Mouse (Mus musculus) MEL (cell line): ENCODE data around the gene Olfr633. TPM values are rescaled to one million over a fixed set of nuclear protein-coding genes. Genes with fewer than 3 reads are reported as not detected.

Experiments
- DNase-seq: peaks from one replicate; pipeline ENCODE4 v3.0.0; 2011; ENCODE audit warnings: low read depth, low spot score
- H3K27ac ChIP-seq: 2 replicates; pipeline ENCODE4 v1.5.1; 2012; ENCODE audit warnings: low read depth, mild to moderate bottlenecking, control low read depth, low read length, moderate library complexity; ENCODE audit not compliant: control insufficient read depth
- H3K27me3 ChIP-seq, 2 experiments: fragments of 150-350 bp in 1 of 2; sonication (generic) in 1 of 2; 2 replicates each; pipeline ENCODE4 v1.6.1; 2012; ENCODE audit warnings: low read length in 2 of 2, mild to moderate bottlenecking in 2 of 2, improper control_type of control experiment in 1 of 2, moderate library complexity in 1 of 2; ENCODE audit not compliant: insufficient read depth in 2 of 2, control insufficient read depth in 1 of 2
- H3K36me3 ChIP-seq, 2 experiments: 2 replicates each; pipeline ENCODE4 v1.6.1; 2012 to 2014; ENCODE audit warnings: low read length in 2 of 2, improper control_type of control experiment in 1 of 2, inconsistent platforms in 1 of 2, mild to moderate bottlenecking in 1 of 2; ENCODE audit not compliant: insufficient read depth in 2 of 2, control insufficient read depth in 1 of 2
- H3K4me1 ChIP-seq, 2 experiments: fragments of 150-350 bp in 1 of 2; sonication (generic) in 1 of 2; 2 replicates each; pipeline ENCODE4 v1.6.1; 2012; ENCODE audit warnings: low read length in 2 of 2, improper control_type of control experiment in 1 of 2, mild to moderate bottlenecking in 1 of 2; ENCODE audit not compliant: insufficient read depth in 2 of 2, control insufficient read depth in 1 of 2
- H3K4me3 ChIP-seq, 2 experiments: fragments of 150-350 bp in 1 of 2; sonication (generic) in 1 of 2; 2 replicates each; pipeline ENCODE4 v1.5.1; 2012; ENCODE audit warnings: low read depth in 2 of 2, low read length in 2 of 2, mild to moderate bottlenecking in 2 of 2, moderate library complexity in 2 of 2, control low read depth in 1 of 2, improper control_type of control experiment in 1 of 2; ENCODE audit not compliant: control insufficient read depth in 1 of 2, insufficient read depth in 1 of 2
- H3K79me2 ChIP-seq: 2 replicates; pipeline ENCODE4 v1.6.1; 2012; ENCODE audit warnings: mild to moderate bottlenecking, low read length, moderate library complexity; ENCODE audit not compliant: control insufficient read depth, poor library complexity, insufficient read depth
- H3K9ac ChIP-seq: 2 replicates; pipeline ENCODE4 v1.6.1; 2012; ENCODE audit warnings: low read depth, mild to moderate bottlenecking, control low read depth, low read length, moderate library complexity; ENCODE audit not compliant: control insufficient read depth, poor library complexity, severe bottlenecking
- H3K9me3 ChIP-seq: fragments of 150-350 bp; sonication (generic); replicated peaks from 2 replicates; pipeline ENCODE4 v1.6.1; 2012; ENCODE audit warnings: mild to moderate bottlenecking, low read length, improper control_type of control experiment, moderate library complexity; ENCODE audit not compliant: insufficient read depth
- BHLHE40 ChIP-seq: IDR thresholded peaks from 2 replicates; pipeline ENCODE4 v1.6.1; 2012; ENCODE audit warnings: low read depth, mild to moderate bottlenecking, inconsistent platforms, low read length, improper control_type of control experiment, borderline replicate concordance
- CHD1 ChIP-seq: IDR thresholded peaks from 2 replicates; pipeline ENCODE4 v1.6.1; 2012; ENCODE audit warnings: low read depth, mild to moderate bottlenecking, inconsistent platforms, low read length, improper control_type of control experiment
- CTCF ChIP-seq, 3 experiments: IDR thresholded peaks in 2 of 3; conservative IDR thresholded peaks in 1 of 3; 2 replicates each; pipeline ENCODE4 v1.5.1; 2011 to 2012; ENCODE audit warnings: low read length in 3 of 3, low read depth in 2 of 3, mild to moderate bottlenecking in 2 of 3, improper control_type of control experiment in 1 of 3, inconsistent platforms in 1 of 3, mixed read lengths in 1 of 3, moderate library complexity in 1 of 3; ENCODE audit not compliant: control insufficient read depth in 1 of 3, insufficient read depth in 1 of 3, poor library complexity in 1 of 3, severe bottlenecking in 1 of 3
- E2F4 ChIP-seq: IDR thresholded peaks from 2 replicates; pipeline ENCODE4 v1.6.1; 2011; ENCODE audit warnings: low read depth, low read length, improper control_type of control experiment, borderline replicate concordance
- ELF1 ChIP-seq: IDR thresholded peaks from 2 replicates; pipeline ENCODE4 v1.6.1; 2014; ENCODE audit warnings: low read depth, mild to moderate bottlenecking, inconsistent platforms, low read length, improper control_type of control experiment, moderate library complexity
- EP300 ChIP-seq, 2 experiments: IDR thresholded peaks; 2 replicates each; pipeline ENCODE4 v1.6.1; 2011; ENCODE audit warnings: improper control_type of control experiment in 2 of 2, low read length in 2 of 2, low read depth in 1 of 2, mild to moderate bottlenecking in 1 of 2
- ETS1 ChIP-seq: IDR thresholded peaks from 2 replicates; pipeline ENCODE4 v1.6.1; 2012; ENCODE audit warnings: low read depth, mild to moderate bottlenecking, inconsistent platforms, low read length, improper control_type of control experiment, moderate library complexity
- GATA1 ChIP-seq: IDR thresholded peaks from 2 replicates; pipeline ENCODE4 v1.6.1; 2011; ENCODE audit warnings: low read depth, low read length, improper control_type of control experiment
- HCFC1 ChIP-seq: IDR thresholded peaks from 2 replicates; pipeline ENCODE4 v1.6.1; 2012; ENCODE audit warnings: low read depth, mild to moderate bottlenecking, inconsistent platforms, low read length, improper control_type of control experiment, moderate library complexity
- JUND ChIP-seq: IDR thresholded peaks from 2 replicates; pipeline ENCODE4 v1.6.1; 2011; ENCODE audit warnings: low read depth, mild to moderate bottlenecking, improper control_type of control experiment, low read length
- KAT2A ChIP-seq: conservative IDR thresholded peaks from 2 replicates; pipeline ENCODE4 v1.6.1; 2012; ENCODE audit warnings: low read depth, low read length, improper control_type of control experiment, inconsistent platforms
- MAFK ChIP-seq: IDR thresholded peaks from 2 replicates; pipeline ENCODE4 v1.6.1; 2011; ENCODE audit warnings: low read depth, mild to moderate bottlenecking, low read length, improper control_type of control experiment, borderline replicate concordance
- MAX ChIP-seq: IDR thresholded peaks from 2 replicates; pipeline ENCODE4 v1.6.1; 2011; ENCODE audit warnings: low read length, improper control_type of control experiment
- MAZ ChIP-seq: IDR thresholded peaks from 2 replicates; pipeline ENCODE4 v1.6.1; 2012; ENCODE audit warnings: low read depth, mild to moderate bottlenecking, inconsistent platforms, low read length, improper control_type of control experiment
- MEF2A ChIP-seq: IDR thresholded peaks from 2 replicates; pipeline ENCODE4 v1.6.1; 2014; ENCODE audit warnings: low read depth, mild to moderate bottlenecking, inconsistent platforms, low read length, improper control_type of control experiment; ENCODE audit not compliant: poor library complexity, insufficient replicate concordance, severe bottlenecking; ENCODE audit errors: extremely low read depth
- MXI1 ChIP-seq: IDR thresholded peaks from 2 replicates; pipeline ENCODE4 v1.6.1; 2011; ENCODE audit warnings: mild to moderate bottlenecking, low read depth, low read length, improper control_type of control experiment
- MYB ChIP-seq: IDR thresholded peaks from 2 replicates; pipeline ENCODE4 v1.6.1; 2011; ENCODE audit warnings: mild to moderate bottlenecking, low read depth, low read length, improper control_type of control experiment
- MYC ChIP-seq: IDR thresholded peaks from 2 replicates; pipeline ENCODE4 v1.6.1; 2011; ENCODE audit warnings: low read depth, mild to moderate bottlenecking, low read length, improper control_type of control experiment, moderate library complexity
- NELFE ChIP-seq: IDR thresholded peaks from 2 replicates; pipeline ENCODE4 v1.6.1; 2011; ENCODE audit warnings: low read depth, low read length, improper control_type of control experiment
- NRF1 ChIP-seq: IDR thresholded peaks from 2 replicates; pipeline ENCODE4 v1.6.1; 2014; ENCODE audit warnings: low read depth, mild to moderate bottlenecking, inconsistent platforms, low read length, improper control_type of control experiment, moderate library complexity; ENCODE audit not compliant: poor library complexity, insufficient read depth, severe bottlenecking
- POLR2A ChIP-seq, 2 experiments: IDR thresholded peaks; 2 replicates each; pipeline ENCODE4 v1.6.1; 2011 to 2012; ENCODE audit warnings: low read length in 2 of 2, mild to moderate bottlenecking in 2 of 2, control low read depth in 1 of 2, improper control_type of control experiment in 1 of 2, low read depth in 1 of 2, moderate library complexity in 1 of 2; ENCODE audit not compliant: control insufficient read depth in 1 of 2, insufficient read depth in 1 of 2, poor library complexity in 1 of 2
- POLR2AphosphoS2 ChIP-seq: IDR thresholded peaks from 2 replicates; pipeline ENCODE4 v1.6.1; 2011; ENCODE audit warnings: low read length, improper control_type of control experiment
- POLR2AphosphoS5 ChIP-seq: IDR thresholded peaks from 2 replicates; pipeline ENCODE4 v1.6.1; 2012; ENCODE audit warnings: low read depth, borderline replicate concordance, mild to moderate bottlenecking, inconsistent platforms, low read length, moderate library complexity, mixed read lengths
- RAD21 ChIP-seq: IDR thresholded peaks from 2 replicates; pipeline ENCODE4 v1.6.1; 2011; ENCODE audit warnings: mild to moderate bottlenecking, low read depth, low read length, improper control_type of control experiment
- RCOR1 ChIP-seq: IDR thresholded peaks from 2 replicates; pipeline ENCODE4 v1.6.1; 2012; ENCODE audit warnings: low read depth, mild to moderate bottlenecking, inconsistent platforms, low read length, improper control_type of control experiment
- SIN3A ChIP-seq: IDR thresholded peaks from 2 replicates; pipeline ENCODE4 v1.6.1; 2012; ENCODE audit warnings: low read length, improper control_type of control experiment, inconsistent platforms
- SMC3 ChIP-seq: IDR thresholded peaks from 2 replicates; pipeline ENCODE4 v1.6.1; 2011; ENCODE audit warnings: low read depth, low read length, improper control_type of control experiment
- TAL1 ChIP-seq: IDR thresholded peaks from 2 replicates; pipeline ENCODE4 v1.6.1; 2012; ENCODE audit warnings: mild to moderate bottlenecking, inconsistent platforms, low read length, moderate library complexity, mixed read lengths
- TBP ChIP-seq: IDR thresholded peaks from 2 replicates; pipeline ENCODE4 v1.8.0; 2011; ENCODE audit warnings: low read depth, low read length, improper control_type of control experiment
- TCF12 ChIP-seq: IDR thresholded peaks from 2 replicates; pipeline ENCODE4 v1.6.1; 2014; ENCODE audit warnings: low read depth, mild to moderate bottlenecking, inconsistent platforms, low read length, improper control_type of control experiment, moderate library complexity
- UBTF ChIP-seq: IDR thresholded peaks from 2 replicates; pipeline ENCODE4 v1.6.1; 2012; ENCODE audit warnings: low read depth, mild to moderate bottlenecking, inconsistent platforms, low read length, improper control_type of control experiment, moderate library complexity, borderline replicate concordance; ENCODE audit not compliant: insufficient read depth
- USF1 ChIP-seq: IDR thresholded peaks from 2 replicates; pipeline ENCODE4 v1.6.1; 2014; ENCODE audit warnings: low read depth, mild to moderate bottlenecking, inconsistent platforms, low read length, improper control_type of control experiment, moderate library complexity
- USF2 ChIP-seq, 2 experiments: IDR thresholded peaks; 2 replicates each; pipeline ENCODE4 v1.6.1; 2011 to 2012; ENCODE audit warnings: improper control_type of control experiment in 2 of 2, low read length in 2 of 2, borderline replicate concordance in 1 of 2, inconsistent platforms in 1 of 2, low read depth in 1 of 2, mild to moderate bottlenecking in 1 of 2; ENCODE audit not compliant: insufficient read depth in 1 of 2
- ZC3H11A ChIP-seq: IDR thresholded peaks from 2 replicates; pipeline ENCODE4 v1.6.1; 2012; ENCODE audit warnings: low read depth, mild to moderate bottlenecking, inconsistent platforms, low read length, improper control_type of control experiment
- ZKSCAN1 ChIP-seq: IDR thresholded peaks from 2 replicates; pipeline ENCODE4 v1.6.1; 2012; ENCODE audit warnings: low read depth, mild to moderate bottlenecking, inconsistent platforms, low read length, improper control_type of control experiment, moderate library complexity
- ZMIZ1 ChIP-seq: IDR thresholded peaks from 2 replicates; pipeline ENCODE4 v1.6.1; 2012; ENCODE audit warnings: low read depth, mild to moderate bottlenecking, inconsistent platforms, low read length, improper control_type of control experiment, moderate library complexity
- ZNF384 ChIP-seq: IDR thresholded peaks from 2 replicates; pipeline ENCODE4 v1.6.1; 2012; ENCODE audit warnings: low read depth, mild to moderate bottlenecking, inconsistent platforms, low read length, improper control_type of control experiment
- polyA plus RNA-seq, 2 experiments: library from polyadenylated mRNA; stranded (reverse) in 1 of 2; unstranded in 1 of 2; fragments of >175 nt in 1 of 2; fragments of >200 nt in 1 of 2; gene quantifications; 2 replicates each; pipeline versions ENCODE4 v1.2.1 to v1.2.4; 2012; ENCODE audit warnings: low replicate concordance in 2 of 2, low read depth in 1 of 2; ENCODE audit not compliant: insufficient read length in 2 of 2, insufficient read depth in 1 of 2, missing spikeins in 1 of 2
- total RNA-seq: library from RNA; depleted of rRNA; stranded (reverse); fragments of 300-350 nt; gene quantifications from 2 replicates; pipeline ENCODE4 v1.2.3, GENCODE M21; 2012

Olfr633 gene
- total and polyA plus RNA-seq, 3 experiments: not detected

DNA sequence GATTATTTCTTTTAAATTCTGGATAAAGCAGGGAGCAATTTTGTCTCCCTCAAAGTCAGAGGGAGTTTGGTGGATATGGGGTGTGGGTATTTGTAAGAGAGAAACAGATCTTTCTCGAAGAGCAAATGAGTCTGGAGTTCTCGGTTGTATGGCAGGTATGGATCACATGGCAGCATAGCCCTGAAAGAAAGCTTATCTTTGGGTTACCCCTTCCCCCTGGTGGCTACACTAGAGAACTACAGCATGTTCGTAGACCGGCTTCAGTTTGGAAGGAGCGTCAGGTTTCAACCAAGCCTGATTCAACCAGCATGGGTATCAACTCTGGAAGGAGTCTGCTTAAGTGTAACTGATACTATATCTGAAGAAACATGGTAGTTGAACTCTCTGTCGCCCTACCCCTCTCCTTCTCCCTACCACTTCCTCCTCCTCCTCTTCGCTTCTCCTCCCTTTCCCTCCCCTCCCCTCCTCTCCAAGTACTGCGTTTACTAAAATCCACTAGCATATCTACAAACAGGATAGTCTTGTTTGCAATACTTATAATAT lies 31.2 kb upstream of the Olfr633 start:
- Histone ChIP-seq H3K9me3 (no peaks in the 10 kb centered on the region), H3K27me3 (peaks cover 0 to 2% of the 10 kb centered on the region in 2 experiments; a peak in 2 of 4 replicates), H3K79me2 (no peaks in the 10 kb centered on the region), H3K4me1 (peaks cover 3 to 13% of the 10 kb centered on the region in 2 experiments), H3K36me3 (peaks cover 0 to 22% of the 10 kb centered on the region in 2 experiments; a peak in 2 of 4 replicates), H3K27ac (no peak overlapping the region; the same call in 1 of the 2 replicates), H3K9ac (no peak overlapping the region), H3K4me3 (no peak overlapping the region)
- DNase-seq: peak; percentile 73
- TF ChIP-seq ELF1 (no peak), POLR2AphosphoS2 (no peak), TBP (no peak), MYC (0 out of 2 replicates have a peak, but pooled peaks have one; percentile 21), GATA1 (peak; percentile 36; the same call in 1 of the 2 replicates), EP300 (IDR thresholded peaks at IDR 0.05; ENCODE audit: low read depth in 1 of 2, low read length in 2 of 2) (0 out of 4 replicates have a peak, but pooled peaks of 1 of the 2 experiments have one; percentile 25), ETS1 (no peak), MEF2A (no peak), E2F4 (no peak), MXI1 (no peak), ZMIZ1 (no peak), USF2 (IDR thresholded peaks at IDR 0.05; ENCODE audit: borderline replicate concordance in 1 of 2, insufficient read depth in 1 of 2, low read depth in 1 of 2, low read length in 2 of 2) (no peak), RAD21 (peak; percentile 52), KAT2A (no peak), JUND (no peak), SIN3A (no peak), TCF12 (no peak), USF1 (peak; percentile 45; the same call in 1 of the 2 replicates), RCOR1 (no peak), CHD1 (no peak), TAL1 (no peak), NELFE (no peak), NRF1 (no peak), MAZ (no peak), POLR2A (IDR thresholded peaks at IDR 0.05; ENCODE audit: control insufficient read depth in 1 of 2, insufficient read depth in 1 of 2, low read depth in 1 of 2, low read length in 2 of 2, poor library complexity in 1 of 2) (no peak), MAFK (no peak), UBTF (no peak), ZKSCAN1 (no peak), MYB (no peak), CTCF (IDR thresholded peaks at IDR 0.05 in 2 of 3, conservative IDR thresholded peaks at IDR 0.05 in 1 of 3; ENCODE audit: control insufficient read depth in 1 of 3, insufficient read depth in 1 of 3, low read depth in 2 of 3, low read length in 3 of 3, poor library complexity in 1 of 3, severe bottlenecking in 1 of 3) (peak; percentile 27 to 48 (median 27); a peak in 4 of 6 replicates), HCFC1 (no peak), POLR2AphosphoS5 (no peak), ZNF384 (no peak), MAX (no peak), BHLHE40 (no peak), ZC3H11A (peak; percentile 23; the same call in 1 of the 2 replicates), SMC3 (peak; percentile 60)
